Mouse (Mus musculus) spleen, adult 2 months (tissue): ENCODE data around the gene 1700029P11Rik. TPM values are rescaled to one million over a fixed set of nuclear protein-coding genes. Genes with fewer than 3 reads are reported as not detected.

Experiments used
- DNase-seq, 2 experiments: peaks; one replicate each; pipeline versions ENCODE4 v3.0.0 to v3.0.0-alpha.2; 2012 to 2021; ENCODE audit warnings: low spot score in 2 of 2, low read depth in 1 of 2
- H3K27ac ChIP-seq: fragments of 200-500 bp; 2 replicates; pipeline ENCODE4 v1.5.1; 2012; ENCODE audit warnings: low read length, inconsistent platforms; ENCODE audit not compliant: insufficient read depth
- H3K27me3 ChIP-seq: fragments of 200-500 bp; 2 replicates; pipeline ENCODE4 v1.6.1; 2012; ENCODE audit warnings: mild to moderate bottlenecking, moderate library complexity, low read length, inconsistent platforms; ENCODE audit not compliant: control insufficient read depth, insufficient read depth
- H3K36me3 ChIP-seq: fragments of 200-500 bp; 2 replicates; pipeline ENCODE4 v1.6.1; 2012; ENCODE audit warnings: mild to moderate bottlenecking, low read length, inconsistent platforms; ENCODE audit not compliant: control insufficient read depth, insufficient read depth
- H3K4me1 ChIP-seq: fragments of 200-500 bp; 2 replicates; pipeline ENCODE4 v1.6.1; 2011; ENCODE audit warnings: inconsistent platforms; ENCODE audit not compliant: control insufficient read depth, insufficient read depth, insufficient read length
- H3K4me3 ChIP-seq: fragments of 200-500 bp; 2 replicates; pipeline ENCODE4 v1.5.1; 2011; ENCODE audit warnings: mild to moderate bottlenecking, inconsistent platforms; ENCODE audit not compliant: insufficient read depth, insufficient read length; ENCODE audit errors: extremely low read depth
- CTCF ChIP-seq: fragments of 200-500 bp; IDR thresholded peaks from 2 replicates; pipeline ENCODE4 v1.5.1; 2011; ENCODE audit warnings: mild to moderate bottlenecking, inconsistent platforms; ENCODE audit not compliant: insufficient read depth, insufficient read length, insufficient replicate concordance; ENCODE audit errors: extremely low read depth
- POLR2A ChIP-seq: fragments of 200-500 bp; IDR thresholded peaks from 2 replicates; pipeline ENCODE4 v1.6.1; 2011; ENCODE audit warnings: low read depth, low read length, inconsistent platforms
- WGBS: fragments of 180-500 bp; shearing (Covaris S2); methylation state at CpG from one replicate; pipeline ENCODE4 v1.1.7; 2018; 5-methylcytosine and 5-hydroxymethylcytosine counted together
- polyA plus RNA-seq: library from polyadenylated mRNA; depleted of rRNA; stranded (reverse); fragments of >200 nt; gene quantifications from 2 replicates; pipeline ENCODE4 v1.2.3, GENCODE M21; 2012

1700029P11Rik gene
- polyA plus RNA-seq, 1 experiment, result not detected

DNA sequence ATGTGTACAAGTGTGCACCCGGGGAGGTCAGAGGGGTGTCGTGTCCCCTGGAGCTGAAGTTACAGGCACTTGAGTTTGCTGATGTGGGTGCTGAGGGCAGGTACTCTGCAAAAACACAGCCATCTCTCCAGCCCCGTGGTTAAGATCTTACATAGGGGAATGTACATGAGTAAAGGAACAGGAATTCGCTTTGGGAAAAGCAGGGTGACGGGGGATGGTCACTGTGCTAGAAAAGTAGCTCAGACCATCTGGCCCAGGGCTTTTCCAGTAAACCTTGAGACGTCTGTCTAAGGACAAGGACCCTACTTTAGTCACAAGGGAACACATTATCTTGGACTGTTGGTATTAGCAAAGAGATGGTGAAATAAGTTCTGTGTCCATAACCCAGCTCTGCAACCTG, 31.6 kb downstream of the 1700029P11Rik start:
- H3K36me3 ChIP-seq, result no peaks in the 10 kb centered on the region
- no peak overlapping the region for H3K4me3 ChIP-seq
- no peaks in the 10 kb centered on the region for H3K27me3 ChIP-seq
- no peak overlapping the region for H3K27ac ChIP-seq
- peaks cover 7% of the 10 kb centered on the region; the same call in 1 of the 2 replicates for H3K4me1 ChIP-seq
- DNase-seq, result no peak
- TF ChIP-seq POLR2A (no peak), CTCF (no peak)
- WGBS, result 92% methylated on average over 6 of the region's 6 CpGs

- Histone ChIP-seq H3K4me3 (peak overlapping the region; percentile 81), H3K27me3 (no peaks in the 10 kb centered on the region), H3K27ac (no peak overlapping the region), H3K36me3 (no peaks in the 10 kb centered on the region), H3K4me1 (peaks cover 9% of the 10 kb centered on the region; the same call in 1 of the 2 replicates)
- WGBS, result 9% methylated on average over 9 of the region's 9 CpGs
- no peak for DNase-seq
- TF ChIP-seq CTCF (no peak), POLR2A (no peak)
These were observed 34.5 kb downstream of the 1700029P11Rik start for GRCm38 (mm10) chr15:82014745-82015391.

GRCm38 (mm10) chr15:82015392-82016100, 35.2 kb downstream of the 1700029P11Rik start:
- 1% methylated on average over 39 of the region's 39 CpGs for WGBS
- peak in 1 of 2 experiments; percentile 4 for DNase-seq
- H3K27ac ChIP-seq, result peak overlapping the region; percentile 15; the same call in 1 of the 2 replicates
- peaks cover 9% of the 10 kb centered on the region; the same call in 1 of the 2 replicates for H3K4me1 ChIP-seq
- H3K27me3 ChIP-seq, result no peaks in the 10 kb centered on the region
- H3K36me3 ChIP-seq, result no peaks in the 10 kb centered on the region
- TF ChIP-seq CTCF (no peak), POLR2A (no peak)
- peak overlapping the region; percentile 81 for H3K4me3 ChIP-seq

- Histone ChIP-seq H3K27ac (peak overlapping the region; percentile 53), H3K4me3 (peak overlapping the region; percentile 81), H3K27me3 (no peaks in the 10 kb centered on the region), H3K36me3 (no peaks in the 10 kb centered on the region), H3K4me1 (peaks cover 9% of the 10 kb centered on the region; the same call in 1 of the 2 replicates)
- no peak for TF ChIP-seq CTCF
- TF ChIP-seq POLR2A, result peak; percentile 65
- under 1% methylated on average over 53 of the region's 53 CpGs for WGBS
- peak; percentile 94 to 100 for DNase-seq
These were observed 35.9 kb downstream of the 1700029P11Rik start for GRCm38 (mm10) chr15:82016101-82016808.

DNA sequence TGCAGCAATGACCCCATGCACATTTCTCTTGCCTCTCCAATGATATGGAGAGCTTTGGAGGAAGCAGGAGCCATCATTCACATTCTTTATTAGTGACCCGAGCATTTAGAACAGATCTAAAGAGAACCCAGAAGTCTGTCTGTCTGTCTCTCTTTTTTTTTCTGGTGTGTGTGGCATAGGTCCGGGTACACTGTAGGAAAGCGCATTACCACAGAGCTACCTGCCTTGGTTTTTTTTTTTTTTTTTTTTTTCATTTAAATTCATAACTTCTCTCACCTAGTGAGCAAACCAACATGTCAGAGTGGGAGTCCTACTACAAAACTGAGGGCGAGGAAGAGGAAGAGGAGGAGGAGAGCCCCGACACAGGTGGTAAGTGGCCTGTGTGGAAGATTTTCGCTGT, 36.5 kb downstream of the 1700029P11Rik start:
- TF ChIP-seq CTCF, result no peak
- no peak for TF ChIP-seq POLR2A
- H3K27me3 ChIP-seq, result no peaks in the 10 kb centered on the region
- WGBS, result 2% methylated on average over 6 of the region's 6 CpGs
- DNase-seq, result no peak
- peak overlapping the region; percentile 53 for H3K27ac ChIP-seq
- H3K36me3 ChIP-seq, result no peaks in the 10 kb centered on the region
- peaks cover 9% of the 10 kb centered on the region; the same call in 1 of the 2 replicates for H3K4me1 ChIP-seq
- H3K4me3 ChIP-seq, result peak overlapping the region; percentile 81

GRCm38 (mm10) chr15:82017461-82017860, 37.1 kb downstream of the 1700029P11Rik start:
- Histone ChIP-seq H3K4me3 (no peak overlapping the region), H3K4me1 (peaks cover 9% of the 10 kb centered on the region; the same call in 1 of the 2 replicates), H3K27ac (no peak overlapping the region), H3K27me3 (no peaks in the 10 kb centered on the region), H3K36me3 (no peaks in the 10 kb centered on the region)
- 26% methylated on average over 4 of the region's 4 CpGs for WGBS
- TF ChIP-seq POLR2A (no peak), CTCF (no peak)
- no peak for DNase-seq

DNA sequence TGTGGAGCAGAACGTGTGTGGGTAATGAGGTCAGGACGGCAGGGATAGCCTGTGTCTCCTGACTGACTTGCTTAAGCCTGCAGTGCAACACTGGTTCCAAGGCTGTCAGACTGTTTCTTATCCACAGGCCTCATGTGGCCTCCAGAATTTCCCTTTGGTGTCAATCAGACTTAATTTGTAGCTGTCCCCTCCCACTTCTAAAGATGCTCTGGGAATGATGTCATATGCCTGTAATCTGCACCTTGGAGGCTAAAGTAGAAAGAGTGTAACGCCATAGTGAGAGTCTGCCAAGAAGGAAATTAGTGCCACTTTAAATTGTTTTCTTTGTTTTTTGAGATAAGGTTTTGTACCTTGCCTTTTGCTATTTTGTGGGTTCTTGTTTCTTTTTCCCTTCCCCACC, 38.9 kb downstream of the 1700029P11Rik start:
- Histone ChIP-seq H3K27ac (no peak overlapping the region), H3K4me3 (no peak overlapping the region), H3K4me1 (peaks cover 9% of the 10 kb centered on the region; the same call in 1 of the 2 replicates), H3K27me3 (no peaks in the 10 kb centered on the region), H3K36me3 (no peaks in the 10 kb centered on the region; the same call in 1 of the 2 replicates)
- WGBS, result 76% methylated on average over 3 of the region's 3 CpGs
- DNase-seq, result no peak
- TF ChIP-seq CTCF, result no peak
